Mouse (Mus musculus) testis, adult 2 months (tissue): ENCODE measurements around the gene Tomt.

Experiments used
- CTCF ChIP-seq: fragments of 200-500 bp; IDR thresholded peaks from 2 replicates; pipeline ENCODE4 v1.5.1; 2012; ENCODE audit warnings: low read depth, mild to moderate bottlenecking, inconsistent platforms, low read length, moderate library complexity; ENCODE audit not compliant: control insufficient read depth, insufficient read depth, insufficient replicate concordance
- POLR2A ChIP-seq: fragments of 200-500 bp; IDR thresholded peaks from 2 replicates; pipeline ENCODE4 v1.6.1; 2012; ENCODE audit warnings: low read depth, mild to moderate bottlenecking, inconsistent platforms, low read length, moderate library complexity; ENCODE audit not compliant: control insufficient read depth

GRCm38 (mm10) chr7:101952098-101952497 is 45.9 kb upstream of the Tomt start:
- TF ChIP-seq POLR2A (no peak), CTCF (no peak)
